Mouse (Mus musculus) hindbrain, embryonic 11.5 days (tissue): ENCODE measurements at regions not wholly inside any gene's neighbourhood (a gene's known extent, or its start where the extent isn't known, plus 50 kb on each side); places are given as distances from the start of the nearest gene placed in this dataset.

Source experiments
- ATAC-seq: fragments of 200-750 bp; cut with Nextera tagmentation; 2 replicates; pipeline ENCODE4 v1.8.0; 2017; ENCODE audit warnings: mild to moderate bottlenecking, moderate TSS enrichment, moderate library complexity; ENCODE audit not compliant: low FRiP score
- DNase-seq: peaks from one replicate; pipeline ENCODE4 v3.0.0-alpha.2; 2015; ENCODE audit warnings: low spot score
- H3K27ac ChIP-seq: fragments of 300-500 bp; sonication (generic); 2 replicates; pipeline ENCODE4 v1.5.1; 2014; ENCODE audit warnings: mild to moderate bottlenecking, low read depth, low read length
- H3K27me3 ChIP-seq: fragments of 300-500 bp; sonication (generic); 2 replicates; pipeline ENCODE4 v1.6.1; 2014; ENCODE audit warnings: mild to moderate bottlenecking, low read length, moderate library complexity, mixed read lengths; ENCODE audit not compliant: control insufficient read depth, insufficient read depth
- H3K36me3 ChIP-seq: fragments of 300-500 bp; sonication (generic); 2 replicates; pipeline ENCODE4 v1.6.1; 2014; ENCODE audit warnings: mild to moderate bottlenecking, low read length, moderate library complexity, mixed read lengths; ENCODE audit not compliant: control insufficient read depth, insufficient read depth
- H3K4me1 ChIP-seq: fragments of 300-500 bp; sonication (generic); replicated peaks from 2 replicates; pipeline ENCODE4 v1.6.1; 2014; ENCODE audit warnings: low read length, mixed read lengths; ENCODE audit not compliant: control insufficient read depth, insufficient read depth
- H3K4me2 ChIP-seq: fragments of 300-500 bp; sonication (generic); replicated peaks from 2 replicates; pipeline ENCODE4 v1.6.1; 2014; ENCODE audit warnings: mild to moderate bottlenecking, low read depth, low read length
- H3K4me3 ChIP-seq: fragments of 300-500 bp; sonication (generic); 2 replicates; pipeline ENCODE4 v1.5.1; 2014; ENCODE audit warnings: low read depth, low read length
- H3K9ac ChIP-seq: fragments of 300-500 bp; sonication (generic); 2 replicates; pipeline ENCODE4 v1.6.1; 2014; ENCODE audit warnings: low read depth, low read length
- H3K9me3 ChIP-seq: fragments of 300-500 bp; sonication (generic); 2 replicates; pipeline ENCODE4 v1.6.1; 2016; ENCODE audit warnings: low read length; ENCODE audit not compliant: control insufficient read depth
- whole genome bisulfite sequencing: fragments of 180-500 bp; shearing (Covaris S2); extraction: QIAGEN DNeasy Blood & Tissue Kit; methylation state at CpG from one replicate; pipeline ENCODE4 v1.1.7; 2014; 5-methylcytosine and 5-hydroxymethylcytosine counted together

GRCm38 (mm10) chr9:116511450-116511849, 336.3 kb upstream of the Tgfbr2 start:
- Histone ChIP-seq H3K36me3 (no peaks in the 10 kb centered on the region), H3K4me2 (no peak overlapping the region), H3K27ac (no peak overlapping the region), H3K4me1 (no peaks in the 10 kb centered on the region), H3K4me3 (no peak overlapping the region), H3K27me3 (no peaks in the 10 kb centered on the region), H3K9ac (no peak overlapping the region), H3K9me3 (no peaks in the 10 kb centered on the region)
- 64% methylated on average over 3 of the region's 3 CpGs for WGBS
- ATAC-seq (no peak), DNase-seq (peak; percentile 37)

GRCm38 (mm10) chr9:116507756-116508155, 332.6 kb upstream of the Tgfbr2 start:
- H3K9ac ChIP-seq, result no peak overlapping the region
- H3K4me3 ChIP-seq, result no peak overlapping the region
- WGBS, result 88% methylated on average over 5 of the region's 5 CpGs
- H3K9me3 ChIP-seq, result no peaks in the 10 kb centered on the region
- DNase-seq (no peak), ATAC-seq (no peak)
- no peaks in the 10 kb centered on the region for H3K27me3 ChIP-seq
- no peaks in the 10 kb centered on the region for H3K4me1 ChIP-seq
- H3K27ac ChIP-seq, result no peak overlapping the region
- H3K36me3 ChIP-seq, result no peaks in the 10 kb centered on the region
- H3K4me2 ChIP-seq, result no peak overlapping the region

GRCm38 (mm10) chr9:116502831-116503230, 327.7 kb upstream of the Tgfbr2 start:
- WGBS, result 67% methylated on average over 5 of the region's 5 CpGs
- H3K27ac ChIP-seq, result no peak overlapping the region
- no peak for ATAC-seq

GRCm38 (mm10) chr9:116500951-116501350, 325.8 kb upstream of the Tgfbr2 start:
- DNase-seq (no peak), ATAC-seq (no peak)
- Histone ChIP-seq H3K9me3 (no peaks in the 10 kb centered on the region), H3K4me1 (no peaks in the 10 kb centered on the region), H3K27me3 (no peaks in the 10 kb centered on the region), H3K4me2 (no peak overlapping the region), H3K4me3 (no peak overlapping the region), H3K27ac (no peak overlapping the region), H3K36me3 (no peaks in the 10 kb centered on the region), H3K9ac (no peak overlapping the region)
- WGBS, result 79% methylated on average over 3 of the region's 3 CpGs

More at GRCm38 (mm10) chr9:116502831-116503230, 327.7 kb upstream of the Tgfbr2 start:
- H3K9ac ChIP-seq, result no peak overlapping the region
- no peaks in the 10 kb centered on the region for H3K9me3 ChIP-seq
- no peaks in the 10 kb centered on the region for H3K27me3 ChIP-seq
- no peak overlapping the region for H3K4me2 ChIP-seq
- H3K4me3 ChIP-seq, result no peak overlapping the region
- DNase-seq, result no peak
- H3K36me3 ChIP-seq, result no peaks in the 10 kb centered on the region
- H3K4me1 ChIP-seq, result no peaks in the 10 kb centered on the region

GRCm38 (mm10) chr9:116491227-116491626, 316.1 kb upstream of the Tgfbr2 start:
- H3K36me3 ChIP-seq, result no peaks in the 10 kb centered on the region
- WGBS, result 84% methylated on average over 2 of the region's 2 CpGs
- H3K9me3 ChIP-seq, result no peaks in the 10 kb centered on the region
- no peak overlapping the region for H3K27ac ChIP-seq
- DNase-seq (no peak), ATAC-seq (no peak)
- no peak overlapping the region for H3K4me3 ChIP-seq
- no peaks in the 10 kb centered on the region for H3K4me1 ChIP-seq
- no peak overlapping the region for H3K9ac ChIP-seq
- H3K4me2 ChIP-seq, result no peak overlapping the region
- H3K27me3 ChIP-seq, result no peaks in the 10 kb centered on the region

- no peak overlapping the region for H3K4me3 ChIP-seq
- no peaks in the 10 kb centered on the region for H3K27me3 ChIP-seq
- WGBS, result 70% methylated on average over 4 of the region's 4 CpGs
- no peak overlapping the region for H3K4me2 ChIP-seq
- no peak overlapping the region for H3K27ac ChIP-seq
- H3K9me3 ChIP-seq, result no peaks in the 10 kb centered on the region
- H3K36me3 ChIP-seq, result no peaks in the 10 kb centered on the region
- ATAC-seq (no peak), DNase-seq (peak; percentile 23)
- no peaks in the 10 kb centered on the region for H3K4me1 ChIP-seq
- H3K9ac ChIP-seq, result no peak overlapping the region
Observed at GRCm38 (mm10) chr9:116489787-116490186, 314.6 kb upstream of the Tgfbr2 start.

- no peak for ATAC-seq
- H3K36me3 ChIP-seq, result no peaks in the 10 kb centered on the region
- no peak overlapping the region for H3K27ac ChIP-seq
- 86% methylated on average over 5 of the region's 5 CpGs for WGBS
- no peaks in the 10 kb centered on the region for H3K9me3 ChIP-seq
- H3K27me3 ChIP-seq, result no peaks in the 10 kb centered on the region
- H3K4me3 ChIP-seq, result no peak overlapping the region
- no peaks in the 10 kb centered on the region for H3K4me1 ChIP-seq
- no peak for DNase-seq
- H3K4me2 ChIP-seq, result no peak overlapping the region
- no peak overlapping the region for H3K9ac ChIP-seq
Observed at GRCm38 (mm10) chr9:116489273-116489672, 314.1 kb upstream of the Tgfbr2 start.

- Histone ChIP-seq H3K4me2 (no peak overlapping the region), H3K9me3 (no peaks in the 10 kb centered on the region), H3K4me1 (no peaks in the 10 kb centered on the region), H3K27me3 (no peaks in the 10 kb centered on the region), H3K36me3 (no peaks in the 10 kb centered on the region), H3K27ac (no peak overlapping the region), H3K9ac (no peak overlapping the region), H3K4me3 (no peak overlapping the region)
- DNase-seq (no peak), ATAC-seq (no peak)
- WGBS, result 76% methylated on average over 3 of the region's 3 CpGs
Observed at GRCm38 (mm10) chr9:116477309-116477708, 302.1 kb upstream of the Tgfbr2 start.

- DNase-seq, result no peak
- Histone ChIP-seq H3K4me1 (no peaks in the 10 kb centered on the region), H3K27me3 (no peaks in the 10 kb centered on the region), H3K9ac (no peak overlapping the region), H3K9me3 (no peaks in the 10 kb centered on the region), H3K36me3 (no peaks in the 10 kb centered on the region), H3K4me3 (no peak overlapping the region), H3K4me2 (no peak overlapping the region), H3K27ac (no peak overlapping the region)
- ATAC-seq, result no peak
- 79% methylated on average over 12 of the region's 12 CpGs for WGBS
Observed at GRCm38 (mm10) chr9:116475206-116475955, 300.2 kb upstream of the Tgfbr2 start.
